Mouse (Mus musculus) mouse embryonic stem cell (cell line): ENCODE measurements around the gene Galns.

Source experiments
- in situ Hi-C, 2 experiments: fragments of 300-500 bp; cut with MboI; formaldehyde crosslinking; loops; 1 replicate in 1 of 2; 3 replicates in 1 of 2; pipeline ENCODE4 v1.14.3; 2019 to 2020; ENCODE audit warnings: low sequenced_read_pairs in 2 of 2, low pct_unique_long_range_greater_than_20kb in 1 of 2, mixed read lengths in 1 of 2; ENCODE audit not compliant: unreplicated experiment in 1 of 2

The Galns gene

GRCm38 (mm10) chr8:122610209-122610608 is 1.1 kb downstream of the Galns start:
- in situ Hi-C loops: no loop called here

GRCm38 (mm10) chr8:122606810-122607209 is 4.5 kb downstream of the Galns start:
- in situ Hi-C loops: no loop called here

GRCm38 (mm10) chr8:122605367-122605766 is 5.9 kb downstream of the Galns start:
- in situ Hi-C loops: no loop called here

GRCm38 (mm10) chr8:122604640-122605039 is 6.6 kb downstream of the Galns start:
- in situ Hi-C loops: no loop called here

- in situ Hi-C loops: no loop called here
These were observed 10.6 kb downstream of the Galns start for GRCm38 (mm10) chr8:122600666-122601065.

GRCm38 (mm10) chr8:122596031-122596430 is 15.2 kb downstream of the Galns start:
- in situ Hi-C loops: no loop called here

- in situ Hi-C loops: no loop called here
These were observed 17.3 kb downstream of the Galns start for GRCm38 (mm10) chr8:122593783-122594507.

GRCm38 (mm10) chr8:122593240-122593639 is 18.0 kb downstream of the Galns start:
- in situ Hi-C loops: no loop called here

- in situ Hi-C loops: no loop called here
These were observed 24.5 kb downstream of the Galns start for GRCm38 (mm10) chr8:122586749-122587148.

GRCm38 (mm10) chr8:122586171-122586570 is 25.1 kb downstream of the Galns start:
- in situ Hi-C loops: no loop called here

- in situ Hi-C loops: no loop called here
These were observed 25.8 kb downstream of the Galns start for GRCm38 (mm10) chr8:122585411-122585891.

GRCm38 (mm10) chr8:122584981-122585380 is 26.3 kb downstream of the Galns start:
- in situ Hi-C loops: no loop called here

GRCm38 (mm10) chr8:122580926-122581325 is 30.3 kb downstream of the Galns start:
- in situ Hi-C loops: no loop called here

GRCm38 (mm10) chr8:122579196-122579595 is 32.1 kb downstream of the Galns start:
- in situ Hi-C loops: no loop called here

GRCm38 (mm10) chr8:122577116-122577515 is 34.1 kb downstream of the Galns start:
- in situ Hi-C loops: no loop called here

GRCm38 (mm10) chr8:122576648-122577022 is 34.6 kb downstream of the Galns start, which contains the start of gene Aprt:
Gene Aprt (minus strand): TSS chr8:122576909.
- in situ Hi-C loops: no loop called here

- in situ Hi-C loops: no loop called here
These were observed 35.3 kb downstream of the Galns start for GRCm38 (mm10) chr8:122575735-122576647.

GRCm38 (mm10) chr8:122575286-122575685 is 36.0 kb downstream of the Galns start:
- in situ Hi-C loops: no loop called here

- in situ Hi-C loops: no loop called here
These were observed 36.5 kb downstream of the Galns start for GRCm38 (mm10) chr8:122574667-122575251.
